Mouse (Mus musculus): ENCODE results near the gene Trf.

- TF ChIP-seq POLR2A (IDR thresholded peaks at IDR 0.05; ENCODE audit: borderline replicate concordance, extremely low read depth, insufficient read depth, insufficient read length, poor library complexity, severe bottlenecking) (no peak), CTCF (IDR thresholded peaks at IDR 0.05; ENCODE audit: borderline replicate concordance, extremely low read depth, insufficient read depth, insufficient read length) (no peak)
These were observed 24.5 kb downstream of the Trf start for GRCm38 (mm10) chr9:103205786-103206185.

Measured in brain, embryonic 14.5 days (tissue).